Mouse (Mus musculus): ENCODE data around the gene Csnk1g1.

Gene Csnk1g1

GRCm38 (mm10) chr9:65995603-65996376, 87.1 kb downstream of the Csnk1g1 start:
- DNase-seq (ENCODE audit: low read depth, low spot score), result no peak

GRCm38 (mm10) chr9:65998965-65999364, 90.2 kb downstream of the Csnk1g1 start:
- DNase-seq (ENCODE audit: low read depth, low spot score), result no peak

GRCm38 (mm10) chr9:66004380-66004779, 95.7 kb downstream of the Csnk1g1 start:
- peak; percentile 77 for DNase-seq (ENCODE audit: low read depth, low spot score)

GRCm38 (mm10) chr9:66007603-66008202, 99.0 kb downstream of the Csnk1g1 start:
- no peak for DNase-seq (ENCODE audit: low read depth, low spot score)

GRCm38 (mm10) chr9:66020601-66021000, 111.9 kb downstream of the Csnk1g1 start:
- no peak for DNase-seq (ENCODE audit: low read depth, low spot score)

- DNase-seq (ENCODE audit: low read depth, low spot score), result no peak
These were observed 129.4 kb downstream of the Csnk1g1 start for GRCm38 (mm10) chr9:66038082-66038481.

- DNase-seq (ENCODE audit: low read depth, low spot score), result no peak
These were observed 129.9 kb downstream of the Csnk1g1 start for GRCm38 (mm10) chr9:66038581-66038980.

- DNase-seq (ENCODE audit: low read depth, low spot score), result no peak
These were observed 130.6 kb downstream of the Csnk1g1 start for GRCm38 (mm10) chr9:66039290-66039689.

- DNase-seq (ENCODE audit: low read depth, low spot score), result no peak
These were observed 132.1 kb downstream of the Csnk1g1 start for GRCm38 (mm10) chr9:66040801-66041200.

GRCm38 (mm10) chr9:66042331-66042730, 133.6 kb downstream of the Csnk1g1 start:
- DNase-seq (ENCODE audit: low read depth, low spot score), result no peak

- no peak for DNase-seq (ENCODE audit: low read depth, low spot score)
These were observed 134.5 kb downstream of the Csnk1g1 start for GRCm38 (mm10) chr9:66043241-66043640.

GRCm38 (mm10) chr9:66049931-66050601, 141.3 kb downstream of the Csnk1g1 start:
- no peak for DNase-seq (ENCODE audit: low read depth, low spot score)

- DNase-seq (ENCODE audit: low read depth, low spot score), result no peak
These were observed 142.8 kb downstream of the Csnk1g1 start for GRCm38 (mm10) chr9:66051493-66051892.

- DNase-seq (ENCODE audit: low read depth, low spot score), result no peak
These were observed 144.0 kb downstream of the Csnk1g1 start for GRCm38 (mm10) chr9:66052731-66053130.

- DNase-seq (ENCODE audit: low read depth, low spot score), result no peak
These were observed 144.9 kb downstream of the Csnk1g1 start for GRCm38 (mm10) chr9:66053620-66054019.

GRCm38 (mm10) chr9:66059583-66060307, 151.0 kb downstream of the Csnk1g1 start, which contains the start of gene Ppib:
Gene Ppib (plus strand): TSS chr9:66060222.
- peak; percentile 97 for DNase-seq (ENCODE audit: low read depth, low spot score)

- DNase-seq (ENCODE audit: low read depth, low spot score), result no peak
These were observed 151.6 kb downstream of the Csnk1g1 start for GRCm38 (mm10) chr9:66060308-66060647.

GRCm38 (mm10) chr9:66060986-66061385, 152.3 kb downstream of the Csnk1g1 start:
- DNase-seq (ENCODE audit: low read depth, low spot score), result no peak

- DNase-seq (ENCODE audit: low read depth, low spot score), result no peak
These were observed 152.9 kb downstream of the Csnk1g1 start for GRCm38 (mm10) chr9:66061656-66062055.

- DNase-seq (ENCODE audit: low read depth, low spot score), result no peak
These were observed 154.7 kb downstream of the Csnk1g1 start for GRCm38 (mm10) chr9:66063446-66063845.

GRCm38 (mm10) chr9:66064316-66064715, 155.6 kb downstream of the Csnk1g1 start:
- DNase-seq (ENCODE audit: low read depth, low spot score), result no peak

- no peak for DNase-seq (ENCODE audit: low read depth, low spot score)
These were observed 158.1 kb downstream of the Csnk1g1 start for GRCm38 (mm10) chr9:66066791-66067190.
